23 mouse cellular contexts compared by ENCODE assay signal in genomic region chr5:105580909-105581308, GRCm38 (mm10).
A peak's percentile ranks its signal among the peaks of the same experiment; 100 is the strongest.
DNase-seq lines count a peak whose midpoint lies in the region; ATAC-seq and TF ChIP-seq lines count a peak whose summit lies in the region.
"Had no signal": no experiment of that assay in that cellular context is flagged by ENCODE, and none has a peak within 500 bp of the region (broad histone marks: within the 10 kb centered on the region; RNA-seq: fewer than 3 reads in every experiment).

No protein-coding gene starts in this region.

- no peak for DNase-seq in heart, adult 2 months
- DNase-seq in heart, postnatal 25 days (ENCODE audit: low spot score) = no peak
- DNase-seq in kidney, postnatal 0 days (ENCODE audit: low spot score) = peak; percentile 37
- no peak for DNase-seq in kidney, adult 11 months
- no peak for DNase-seq in lung, postnatal 10 days
- no peak for DNase-seq in urinary bladder, postnatal 10 days (ENCODE audit: low spot score)
- DNase-seq in adrenal gland, postnatal 10 days = no peak
- DNase-seq: adrenal gland, adult 2 months; adrenal gland, postnatal 36 days; B cell, adult 2 months; cerebellum, adult 11 months; cerebellum, adult 9-10 months; cerebellum, postnatal 25 days; forebrain, postnatal 0 days; gastrocnemius, postnatal 14 days; heart, postnatal 36 days had no signal

- TF ChIP-seq POLR2A in heart, adult 2 months (IDR thresholded peaks at IDR 0.05; ENCODE audit: insufficient read depth, low read depth, low read length) = no peak

- TF ChIP-seq EP300 in heart, adult 2 months (IDR thresholded peaks at IDR 0.05; ENCODE audit: insufficient read depth, low read depth, low read length) = no peak

- H3K4me3 ChIP-seq in heart, adult 2 months = no peak overlapping the region
- H3K4me3 ChIP-seq in kidney, postnatal 0 days (replicated peaks; ENCODE audit: low read depth, low read length) = no peak overlapping the region
- no peak overlapping the region for H3K4me3 ChIP-seq in lung, embryonic 16.5 days (ENCODE audit: low read length)
- H3K4me3 ChIP-seq: embryonic facial prominence, embryonic 12.5 days; forebrain, embryonic 12.5 days; heart, embryonic 12.5 days; hindbrain, embryonic 15.5 days had no signal

- H3K36me3 ChIP-seq in heart, adult 2 months (ENCODE audit: control insufficient read depth, insufficient read depth, low read length) = peaks cover 27% of the 10 kb centered on the region
- H3K36me3 ChIP-seq in kidney, postnatal 0 days (ENCODE audit: insufficient read depth, low read length) = no peaks in the 10 kb centered on the region
- 0 out of 2 replicates have a peak, but pooled peaks cover 2% of the 10 kb centered on the region for H3K36me3 ChIP-seq in lung, embryonic 16.5 days (ENCODE audit: control insufficient read depth, insufficient read depth, low read length)
- H3K36me3 ChIP-seq: hindbrain, embryonic 15.5 days had no signal

- no peak for ATAC-seq in kidney, postnatal 0 days (replicated peaks; ENCODE audit: low FRiP score, low read depth)
- 0 out of 2 replicates have a peak, but pooled peaks have one; percentile 12 for ATAC-seq in lung, embryonic 16.5 days (ENCODE audit: low read depth)
- ATAC-seq: CD4-positive, CD25-positive, alpha-beta regulatory T cell, adult 4 months; forebrain, postnatal 0 days had no signal

- no peaks in the 10 kb centered on the region for H3K9me3 ChIP-seq in kidney, postnatal 0 days (replicated peaks; ENCODE audit: low read length)
- no peaks in the 10 kb centered on the region for H3K9me3 ChIP-seq in lung, embryonic 16.5 days (ENCODE audit: control insufficient read depth, low read length)
- H3K9me3 ChIP-seq: embryonic facial prominence, embryonic 12.5 days; forebrain, embryonic 12.5 days; G1E; heart, embryonic 12.5 days; hindbrain, embryonic 15.5 days had no signal

- H3K4me1 ChIP-seq in heart, adult 2 months (ENCODE audit: control insufficient read depth, insufficient read depth, low read length) = peaks cover 21% of the 10 kb centered on the region
- no peaks in the 10 kb centered on the region; the same call in 1 of the 2 replicates for H3K4me1 ChIP-seq in kidney, postnatal 0 days (replicated peaks; ENCODE audit: insufficient read depth, low read length)
- peaks cover 14% of the 10 kb centered on the region for H3K4me1 ChIP-seq in lung, embryonic 16.5 days (replicated peaks; ENCODE audit: control insufficient read depth, insufficient read depth, low read length)

- TF ChIP-seq CTCF in heart, adult 2 months (IDR thresholded peaks at IDR 0.05) = no peak
- TF ChIP-seq CTCF in kidney, postnatal 0 days (IDR thresholded peaks at IDR 0.05; ENCODE audit: low read depth) = no peak

- intact Hi-C loops in heart, adult 2 months (cut with DNase I) = no loop called here
- intact Hi-C loops in heart, postnatal 25 days (cut with DNase I) = loop anchor here (10.0 kb wide), 1 partner anchor 56 kb away; no protein-coding TSS in a partner anchor

- H3K79me2 ChIP-seq in heart, adult 2 months (replicated peaks; ENCODE audit: control insufficient read depth, insufficient read depth, low read length) = no peaks in the 10 kb centered on the region

- no peaks in the 10 kb centered on the region for H3K27me3 ChIP-seq in heart, adult 2 months (ENCODE audit: control insufficient read depth, insufficient read depth, low read length)
- H3K27me3 ChIP-seq in kidney, postnatal 0 days (ENCODE audit: insufficient read depth, low read length) = no peaks in the 10 kb centered on the region
- H3K27me3 ChIP-seq in lung, embryonic 16.5 days (ENCODE audit: control insufficient read depth, insufficient read depth, low read depth, low read length) = no peaks in the 10 kb centered on the region
- H3K27me3 ChIP-seq: embryonic facial prominence, embryonic 12.5 days; forebrain, embryonic 12.5 days; heart, embryonic 12.5 days; hindbrain, embryonic 15.5 days had no signal

- no peak overlapping the region for H3K9ac ChIP-seq in heart, adult 2 months (ENCODE audit: low read depth, low read length)
- no peak overlapping the region for H3K9ac ChIP-seq in kidney, postnatal 0 days (ENCODE audit: low read depth, low read length)
- no peak overlapping the region for H3K9ac ChIP-seq in lung, embryonic 16.5 days (ENCODE audit: low read length)
- H3K9ac ChIP-seq: embryonic facial prominence, embryonic 12.5 days; forebrain, embryonic 12.5 days; forebrain, postnatal 0 days; heart, embryonic 12.5 days; hindbrain, embryonic 15.5 days had no signal

- WGBS in heart, adult 2 months = 54% methylated on average over 10 of the region's 10 CpGs
- 43% methylated on average over 10 of the region's 10 CpGs for WGBS in kidney, postnatal 0 days
- WGBS in lung, embryonic 16.5 days = 55% methylated on average over 10 of the region's 10 CpGs

- H3K4me2 ChIP-seq in kidney, postnatal 0 days (ENCODE audit: low read length) = no peak overlapping the region
- no peak overlapping the region for H3K4me2 ChIP-seq in lung, embryonic 16.5 days (ENCODE audit: low read depth, low read length)
- H3K4me2 ChIP-seq: embryonic facial prominence, embryonic 12.5 days; forebrain, embryonic 12.5 days; heart, embryonic 12.5 days; hindbrain, embryonic 15.5 days had no signal

- peak overlapping the region; percentile 51 for H3K27ac ChIP-seq in heart, adult 2 months
- H3K27ac ChIP-seq in kidney, postnatal 0 days = peak overlapping the region; percentile 13; the same call in 1 of the 2 replicates
- H3K27ac ChIP-seq in lung, embryonic 16.5 days (ENCODE audit: low read length) = no peak overlapping the region
- H3K27ac ChIP-seq: embryonic facial prominence, embryonic 12.5 days; forebrain, embryonic 12.5 days; hindbrain, embryonic 15.5 days had no signal
